Mouse (Mus musculus) brown adipose tissue, adult 24 weeks (tissue): ENCODE measurements around the gene Cyp51. TPM values are rescaled to one million over a fixed set of nuclear protein-coding genes. Genes with fewer than 3 reads are reported as not detected.

ENCODE experiments used
- H3K27ac ChIP-seq: fragments of 200-500 bp; replicated peaks from 2 replicates; pipeline ENCODE4 v1.5.1; 2012; ENCODE audit warnings: low read depth, mild to moderate bottlenecking, low read length
- H3K4me1 ChIP-seq: fragments of 200-500 bp; 2 replicates; pipeline ENCODE4 v1.6.1; 2012; ENCODE audit warnings: low read length, mixed read lengths; ENCODE audit not compliant: control insufficient read depth, insufficient read depth, insufficient read length
- H3K4me3 ChIP-seq: fragments of 200-500 bp; 2 replicates; pipeline ENCODE4 v1.5.1; 2012; ENCODE audit warnings: low read depth, mild to moderate bottlenecking, low read length, moderate library complexity; ENCODE audit not compliant: insufficient read depth
- polyA plus RNA-seq: library from polyadenylated mRNA; stranded (reverse); fragments of >200 nt; gene quantifications from 2 replicates; pipeline ENCODE4 v1.2.4, GENCODE M21; 2012; ENCODE audit not compliant: missing spikeins, insufficient read depth, insufficient read length

The Cyp51 gene
- polyA plus RNA-seq, 1 experiment = 26.6 TPM

- H3K27ac ChIP-seq = no peak overlapping the region
- H3K4me3 ChIP-seq = no peak overlapping the region
- no peaks in the 10 kb centered on the region; the same call in 1 of the 2 replicates for H3K4me1 ChIP-seq
Measured at GRCm38 (mm10) chr5:4066476-4067115, 38.0 kb downstream of the Cyp51 start.

GRCm38 (mm10) chr5:4060313-4060712 lies 44.2 kb downstream of the Cyp51 start:
- H3K4me1 ChIP-seq = no peaks in the 10 kb centered on the region

GRCm38 (mm10) chr5:4040922-4041321 lies 63.6 kb downstream of the Cyp51 start:
- H3K27ac ChIP-seq = no peak overlapping the region
- H3K4me3 ChIP-seq = no peak overlapping the region
- no peaks in the 10 kb centered on the region for H3K4me1 ChIP-seq

More at GRCm38 (mm10) chr5:4060313-4060712, 44.2 kb downstream of the Cyp51 start:
- Histone ChIP-seq H3K4me3 (no peak overlapping the region), H3K27ac (no peak overlapping the region)

- H3K27ac ChIP-seq = no peak overlapping the region
- no peaks in the 10 kb centered on the region for H3K4me1 ChIP-seq
- H3K4me3 ChIP-seq = no peak overlapping the region
Measured at GRCm38 (mm10) chr5:4040372-4040771, 64.2 kb downstream of the Cyp51 start.

GRCm38 (mm10) chr5:4039351-4039750 lies 65.2 kb downstream of the Cyp51 start:
- Histone ChIP-seq H3K4me3 (no peak overlapping the region), H3K4me1 (no peaks in the 10 kb centered on the region), H3K27ac (no peak overlapping the region)

- Histone ChIP-seq H3K27ac (no peak overlapping the region), H3K4me1 (no peaks in the 10 kb centered on the region), H3K4me3 (no peak overlapping the region)
Measured at GRCm38 (mm10) chr5:4036686-4037085, 67.9 kb downstream of the Cyp51 start.

GRCm38 (mm10) chr5:4031846-4032245 lies 72.7 kb downstream of the Cyp51 start:
- no peak overlapping the region for H3K4me3 ChIP-seq
- H3K4me1 ChIP-seq = no peaks in the 10 kb centered on the region
- H3K27ac ChIP-seq = no peak overlapping the region

Other genes with a start within 250 kb of the Cyp51 start
- 4.3 and 4.5 TPM in 2 replicates for gene Mterf1a, start 210.8 kb downstream of the Cyp51 start, polyA plus RNA-seq
- gene Akap9, start 176.7 kb downstream of the Cyp51 start, polyA plus RNA-seq = 28.0 and 31.0 TPM in 2 replicates
- gene Mterf1b, start 87.6 kb upstream of the Cyp51 start, polyA plus RNA-seq = 3.8 TPM in 1 of 2 replicates, not detected in the other